Mouse (Mus musculus) ES-Bruce4 (cell line): Measurements from ENCODE around the gene Zfp697. TPM values are rescaled to one million over a fixed set of nuclear protein-coding genes. Genes with fewer than 3 reads are reported as not detected.
"Not testable (repeated sequence)": the region's sequence is repeated elsewhere in the genome, so short reads cannot be mapped to it uniquely, and the experiment has no call there.

Experiments used
- H3K27ac ChIP-seq: 2 replicates; pipeline ENCODE4 v1.5.1; 2012; ENCODE audit warnings: low read length, inconsistent platforms; ENCODE audit not compliant: insufficient read depth
- H3K27me3 ChIP-seq: 2 replicates; pipeline ENCODE4 v1.6.1; 2012; ENCODE audit warnings: mild to moderate bottlenecking, low read length, inconsistent platforms; ENCODE audit not compliant: control insufficient read depth, poor library complexity, insufficient read depth, severe bottlenecking
- H3K36me3 ChIP-seq: 2 replicates; pipeline ENCODE4 v1.6.1; 2012; ENCODE audit warnings: inconsistent platforms, mild to moderate bottlenecking, low read length, moderate library complexity; ENCODE audit not compliant: control insufficient read depth, poor library complexity, insufficient read depth, severe bottlenecking
- H3K4me1 ChIP-seq: one replicate; pipeline ENCODE4 v1.8.1; 2011; ENCODE audit warnings: low read length; ENCODE audit not compliant: control insufficient read depth, insufficient read depth
- H3K4me3 ChIP-seq: 2 replicates; pipeline ENCODE4 v1.5.1; 2011; ENCODE audit warnings: low read depth, mild to moderate bottlenecking, low read length
- H3K9ac ChIP-seq: 2 replicates; pipeline ENCODE4 v1.6.1; 2012; ENCODE audit warnings: low read depth, mild to moderate bottlenecking, inconsistent platforms; ENCODE audit not compliant: poor library complexity, severe bottlenecking
- H3K9me3 ChIP-seq: replicated peaks from 2 replicates; pipeline ENCODE4 v1.6.1; 2012; ENCODE audit warnings: mild to moderate bottlenecking, low read length, inconsistent platforms; ENCODE audit not compliant: control insufficient read depth, poor library complexity, insufficient read depth, severe bottlenecking
- CTCF ChIP-seq: IDR thresholded peaks from one replicate; pipeline ENCODE4 v1.8.1; 2011; ENCODE audit warnings: low read depth, low read length
- EP300 ChIP-seq: IDR thresholded peaks from 2 replicates; pipeline ENCODE4 v1.6.1; 2011; ENCODE audit warnings: low read depth, low read length; ENCODE audit not compliant: insufficient read depth
- POLR2A ChIP-seq: IDR thresholded peaks from one replicate; pipeline ENCODE4 v1.8.1; 2011; ENCODE audit warnings: low read length; ENCODE audit not compliant: insufficient read depth
- polyA plus RNA-seq: library from polyadenylated mRNA; stranded (reverse); fragments of >200 nt; gene quantifications from 2 replicates; pipeline ENCODE4 v1.2.4, GENCODE M21; 2011; ENCODE audit warnings: low read depth; ENCODE audit not compliant: missing spikeins, insufficient read depth, insufficient read length

Gene Zfp697
- polyA plus RNA-seq, 1 experiment: 8.2 TPM

DNA sequence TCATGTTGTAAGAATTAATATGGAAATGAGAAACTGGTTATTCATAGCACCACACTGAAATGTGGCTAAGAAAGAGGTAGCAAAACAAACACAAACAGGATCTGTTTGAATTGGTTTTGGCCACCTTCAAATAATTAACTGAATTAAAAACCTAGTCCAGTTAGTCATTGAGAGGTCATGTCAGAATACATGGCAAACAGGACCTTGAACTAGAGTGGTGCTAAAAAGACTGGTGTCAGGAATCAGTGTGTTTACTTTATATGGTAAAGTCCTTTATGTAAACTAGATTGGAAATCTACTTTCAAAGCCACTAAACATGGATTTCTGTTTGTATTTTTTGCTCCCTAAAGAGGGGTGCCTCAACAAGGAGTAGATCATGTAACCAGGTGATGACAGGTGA, 200.4 kb downstream of the Zfp697 start:
- H3K9ac ChIP-seq, H3K9me3 ChIP-seq, H3K4me3 ChIP-seq, H3K27me3 ChIP-seq, H3K27ac ChIP-seq, H3K4me1 ChIP-seq, H3K36me3 ChIP-seq: not testable (repeated sequence)

DNA sequence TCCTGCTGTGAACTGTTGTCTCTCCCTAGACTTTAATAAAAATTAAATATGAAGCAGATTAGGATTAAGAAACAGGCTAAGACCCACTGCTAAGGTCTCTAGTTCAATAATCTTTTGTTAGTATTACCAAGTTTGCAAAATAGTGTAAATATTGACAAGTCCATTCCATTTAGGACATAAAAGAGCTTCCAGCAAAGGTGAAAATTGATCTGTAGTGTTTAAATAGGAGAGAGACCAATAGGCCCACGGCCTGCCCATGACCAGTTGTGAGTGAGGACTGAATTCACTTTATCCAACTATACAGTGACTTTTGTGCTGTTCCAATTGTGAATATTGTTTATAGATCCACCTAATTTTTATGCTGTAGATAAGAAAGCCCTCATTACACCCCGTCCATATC, 205.5 kb downstream of the Zfp697 start:
- Histone ChIP-seq H3K27me3 (no peaks in the 10 kb centered on the region), H3K9ac (no peak overlapping the region), H3K4me3 (no peak overlapping the region), H3K4me1 (no peaks in the 10 kb centered on the region), H3K9me3 (no peaks in the 10 kb centered on the region), H3K36me3 (no peaks in the 10 kb centered on the region), H3K27ac (no peak overlapping the region)
- no peak for TF ChIP-seq CTCF
- no peak for TF ChIP-seq EP300
- TF ChIP-seq POLR2A: no peak

DNA sequence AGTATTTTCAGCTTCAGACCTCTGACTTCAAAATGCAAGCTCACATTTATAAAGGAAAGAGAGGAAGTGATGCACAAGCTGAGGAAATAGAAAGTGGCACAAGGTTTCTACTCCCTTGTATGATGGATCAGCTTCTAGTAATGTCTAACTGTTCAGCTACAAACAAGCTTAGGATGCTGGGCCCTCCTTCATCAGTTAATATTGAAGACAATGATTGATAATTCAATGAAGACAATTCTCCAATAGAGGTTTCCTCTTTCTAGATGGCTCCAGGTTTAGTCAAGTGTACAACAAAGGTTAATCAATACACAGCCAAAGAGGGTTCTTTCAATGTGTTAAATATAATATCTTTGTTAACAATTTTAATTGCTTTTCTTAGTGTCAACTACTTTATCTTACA, 206.4 kb downstream of the Zfp697 start, which contains the start of gene Gm10681:
Gm10681 (minus strand) TSS at position 101 of the 400 bp plus-strand sequence.
- TF ChIP-seq EP300 (no peak), CTCF (no peak), POLR2A (no peak)
- Histone ChIP-seq H3K4me1 (no peaks in the 10 kb centered on the region), H3K36me3 (no peaks in the 10 kb centered on the region), H3K9ac (no peak within 1 kb of the TSS), H3K27ac (no peak within 1 kb of the TSS), H3K27me3 (no peaks in the 10 kb centered on the region), H3K9me3 (peaks cover 7% of the 10 kb centered on the region), H3K4me3 (no peak within 1 kb of the TSS)

DNA sequence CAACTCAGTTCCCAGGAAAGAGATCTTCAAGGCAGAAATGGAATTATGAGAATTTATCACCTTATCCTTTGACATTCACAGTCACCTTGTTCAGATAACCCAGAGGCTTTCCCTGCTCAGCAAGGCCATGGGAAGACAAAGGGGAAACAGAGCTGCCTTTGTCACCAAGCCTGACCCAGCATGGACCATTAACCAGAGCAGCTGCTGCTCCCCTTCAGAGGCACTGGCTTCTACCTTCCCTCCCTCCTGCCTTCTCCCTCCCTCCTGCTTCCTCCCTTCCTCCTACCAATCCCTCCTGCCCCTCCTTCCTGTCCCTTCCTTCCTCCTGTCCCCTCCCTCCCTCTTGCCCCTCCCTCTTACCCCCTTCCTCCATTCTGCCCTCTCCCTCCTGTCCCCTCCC, 231.3 kb downstream of the Zfp697 start:
- not testable (repeated sequence) for H3K36me3 ChIP-seq, H3K27me3 ChIP-seq, H3K27ac ChIP-seq, H3K4me3 ChIP-seq, H3K9me3 ChIP-seq, H3K9ac ChIP-seq, H3K4me1 ChIP-seq

DNA sequence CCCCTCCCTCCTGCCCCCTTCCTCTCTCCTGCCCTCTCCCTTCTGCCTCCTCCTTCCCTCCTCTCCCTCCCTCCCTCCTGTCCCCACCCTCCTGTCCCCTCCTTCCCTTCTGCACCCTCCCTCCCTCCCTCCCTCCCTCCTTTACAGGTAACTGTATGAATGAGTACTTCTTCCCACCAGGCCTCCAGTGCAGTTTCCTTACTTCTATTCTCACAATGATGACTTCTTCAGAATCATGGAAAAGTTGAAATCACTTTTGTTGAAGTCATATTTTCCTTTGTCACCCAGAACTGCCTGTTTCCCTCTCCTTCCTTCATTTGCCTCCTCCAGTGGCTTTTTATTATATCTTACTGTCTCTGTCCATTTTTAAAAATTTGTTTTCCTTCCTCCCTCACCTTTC, 231.7 kb downstream of the Zfp697 start:
- TF ChIP-seq EP300 (no peak), CTCF (no peak), POLR2A (no peak)
- no peak overlapping the region for H3K4me3 ChIP-seq
- H3K4me1 ChIP-seq: no peaks in the 10 kb centered on the region
- no peak overlapping the region for H3K27ac ChIP-seq
- no peaks in the 10 kb centered on the region for H3K9me3 ChIP-seq
- H3K36me3 ChIP-seq: no peaks in the 10 kb centered on the region
- no peak overlapping the region for H3K9ac ChIP-seq
- no peaks in the 10 kb centered on the region for H3K27me3 ChIP-seq

DNA sequence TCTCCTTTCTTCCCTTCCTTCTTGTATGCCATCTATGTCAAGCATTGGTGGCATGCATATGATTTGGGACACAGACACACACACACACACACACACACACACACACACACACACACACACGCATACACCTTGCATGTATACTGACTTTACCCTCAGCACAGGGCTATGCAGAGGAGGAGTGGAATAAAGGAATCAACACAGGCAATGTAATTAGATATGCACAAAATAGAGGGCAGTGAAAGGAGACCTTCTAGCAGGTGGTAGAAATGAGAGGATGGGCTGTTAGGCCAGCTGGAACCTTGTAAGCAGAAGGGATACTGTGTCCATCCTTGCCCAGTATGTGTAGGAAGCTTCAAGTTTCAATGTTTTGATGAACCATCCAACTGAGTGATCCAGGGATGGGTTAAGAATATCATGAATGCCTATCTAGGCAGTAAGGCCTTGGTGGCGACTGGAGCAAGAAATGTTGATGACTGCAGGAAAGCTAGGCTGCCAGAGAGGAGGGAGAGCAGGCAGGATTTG, 232.2 kb downstream of the Zfp697 start:
- not testable (repeated sequence) for H3K4me3 ChIP-seq, H3K9me3 ChIP-seq, H3K36me3 ChIP-seq, H3K27me3 ChIP-seq, H3K4me1 ChIP-seq, H3K9ac ChIP-seq, H3K27ac ChIP-seq

DNA sequence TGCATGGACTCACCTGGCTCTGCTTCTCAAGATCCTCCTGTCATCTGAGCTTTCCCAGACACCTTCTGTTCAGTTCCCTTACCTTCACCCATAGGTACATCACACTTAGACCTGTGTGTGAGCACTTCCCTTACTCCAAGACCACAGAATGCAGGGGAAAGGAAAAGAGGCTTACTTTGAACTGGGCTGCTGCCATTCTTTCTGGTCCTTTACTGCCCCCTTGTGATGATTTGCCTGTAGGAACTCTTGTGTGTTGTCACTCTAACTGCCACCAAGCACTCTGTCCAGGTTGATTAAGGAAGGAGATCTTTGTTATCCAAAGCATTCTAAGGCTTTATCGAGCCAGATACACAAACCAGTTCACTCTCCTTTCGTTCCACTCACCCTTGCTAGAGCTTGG, 234.0 kb downstream of the Zfp697 start:
- H3K27ac ChIP-seq, H3K9me3 ChIP-seq, H3K4me3 ChIP-seq, H3K9ac ChIP-seq, H3K36me3 ChIP-seq, H3K4me1 ChIP-seq, H3K27me3 ChIP-seq: not testable (repeated sequence)

DNA sequence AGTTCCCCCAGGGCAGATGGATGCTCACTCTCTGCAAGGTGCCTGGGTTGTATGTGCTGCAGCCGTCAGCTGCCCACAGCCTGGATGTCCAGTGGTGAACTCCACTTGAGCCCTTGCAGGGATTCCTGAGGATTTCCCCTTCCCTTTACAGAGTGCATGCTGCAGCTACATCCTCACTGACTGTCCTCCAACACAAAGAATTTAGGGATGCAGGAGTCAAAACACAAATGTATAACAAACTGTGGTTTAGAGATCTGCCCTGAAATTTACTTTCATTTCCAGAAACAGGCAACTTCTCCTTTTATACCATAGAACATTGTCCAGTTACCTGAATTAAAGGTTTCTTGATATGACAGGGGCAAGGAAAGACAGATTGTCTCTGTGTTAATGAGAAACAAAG, 234.5 kb downstream of the Zfp697 start:
- H3K27ac ChIP-seq, H3K9me3 ChIP-seq, H3K4me3 ChIP-seq, H3K4me1 ChIP-seq, H3K36me3 ChIP-seq, H3K9ac ChIP-seq, H3K27me3 ChIP-seq: not testable (repeated sequence)
